Mouse (Mus musculus) ES-E14 (cell line): ENCODE measurements around the gene Rab3gap1.

Experiments used
- HCFC1 ChIP-seq: IDR thresholded peaks from 2 replicates; pipeline ENCODE4 v1.6.1; 2012; ENCODE audit warnings: low read length, inconsistent platforms, borderline replicate concordance; ENCODE audit not compliant: insufficient read depth
- MAFK ChIP-seq: IDR thresholded peaks from 2 replicates; pipeline ENCODE4 v1.6.1; 2014; ENCODE audit warnings: mild to moderate bottlenecking, low read depth, low read length, inconsistent platforms; ENCODE audit not compliant: insufficient read depth
- ZC3H11A ChIP-seq: IDR thresholded peaks from 2 replicates; pipeline ENCODE4 v1.6.1; 2012; ENCODE audit warnings: low read depth, mild to moderate bottlenecking, inconsistent platforms, low read length, borderline replicate concordance
- ZNF384 ChIP-seq: IDR thresholded peaks from 2 replicates; pipeline ENCODE4 v1.6.1; 2012; ENCODE audit warnings: low read depth, low read length, inconsistent platforms

DNA sequence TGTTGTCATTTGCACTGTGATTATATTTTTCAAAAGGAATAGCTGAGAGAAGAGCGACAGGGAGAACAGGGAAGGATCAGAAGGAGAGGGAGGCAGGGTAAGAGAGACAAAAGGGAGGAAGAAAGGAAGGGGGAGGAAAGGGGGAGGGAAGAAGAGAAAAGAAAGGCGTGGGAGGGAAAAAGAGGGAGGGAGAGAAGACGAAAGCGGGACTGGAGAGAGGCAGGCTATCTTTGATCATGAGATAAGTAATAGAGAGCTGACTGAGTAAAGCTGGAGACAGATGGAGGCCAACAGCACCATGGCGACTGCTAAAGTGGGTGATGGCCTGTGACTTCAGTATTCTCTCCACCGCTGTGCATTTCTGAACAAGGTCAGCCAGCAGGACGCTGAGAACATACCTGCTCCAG, 90.7 kb downstream of the Rab3gap1 start:
- TF ChIP-seq MAFK: no peak
- no peak for TF ChIP-seq ZNF384
- no peak for TF ChIP-seq HCFC1
- TF ChIP-seq ZC3H11A: no peak
